Mouse (Mus musculus): ENCODE data around the gene Etv3. TPM values are rescaled to one million over a fixed set of nuclear protein-coding genes. Genes with fewer than 3 reads are reported as not detected.

Etv3 gene
- polyA plus RNA-seq, 1 experiment from 2014 or later, result 8.5 TPM

DNA sequence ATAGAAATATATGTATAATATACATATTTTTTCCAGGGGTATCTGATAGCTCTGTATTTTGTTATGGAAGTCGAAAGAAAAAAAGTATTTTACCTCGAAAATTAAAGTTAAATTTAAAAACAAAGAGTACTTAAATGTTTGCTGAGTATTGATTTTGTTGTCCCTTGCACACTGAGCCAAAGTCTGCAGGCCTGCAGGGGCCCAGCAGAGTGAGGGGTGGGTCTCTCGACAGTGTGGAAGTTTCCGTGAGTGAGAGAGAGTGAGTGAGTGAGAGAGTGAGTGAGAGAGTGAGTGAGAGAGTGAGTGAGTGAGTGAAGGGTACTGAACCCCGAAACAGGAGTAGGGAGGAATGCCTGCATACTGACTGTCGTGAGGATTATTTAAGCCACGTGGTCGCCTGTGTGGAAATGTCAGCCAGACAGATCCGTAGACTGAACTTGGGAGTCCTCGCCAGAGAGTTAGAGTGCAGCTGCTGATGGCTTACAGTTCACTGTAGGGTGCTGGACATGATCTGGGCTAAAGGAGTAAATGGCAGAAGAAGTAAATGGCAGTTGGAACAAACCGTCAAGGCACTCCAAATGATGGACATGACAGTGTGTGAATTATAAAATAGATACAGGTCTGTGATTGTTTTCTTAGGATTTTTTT is 14.9 kb downstream of the Etv3 start:
- Histone ChIP-seq H3K4me1 (ENCODE audit: control insufficient read depth, insufficient read depth, low read length) (no peaks in the 10 kb centered on the region), H3K36me3 (replicated peaks; ENCODE audit: control insufficient read depth, insufficient read depth, low read depth, low read length) (peaks cover 13% of the 10 kb centered on the region), H3K4me2 (ENCODE audit: low read depth, low read length) (no peak overlapping the region), H3K27ac (replicated peaks; ENCODE audit: low read depth, low read length) (no peak overlapping the region), H3K27me3 (ENCODE audit: control insufficient read depth, insufficient read depth, low read length) (no peaks in the 10 kb centered on the region), H3K4me3 (ENCODE audit: low read depth, low read length) (no peak overlapping the region), H3K9me3 (replicated peaks; ENCODE audit: control insufficient read depth, low read length) (no peaks in the 10 kb centered on the region), H3K9ac (replicated peaks; ENCODE audit: low read length) (no peak overlapping the region)
- no peak for DNase-seq (ENCODE audit: low spot score)
- no peak for ATAC-seq (replicated peaks; ENCODE audit: insufficient number of reproducible peaks, low FRiP score, low TSS enrichment, low read depth)
- WGBS, result 66% methylated on average over 11 of the region's 11 CpGs

DNA sequence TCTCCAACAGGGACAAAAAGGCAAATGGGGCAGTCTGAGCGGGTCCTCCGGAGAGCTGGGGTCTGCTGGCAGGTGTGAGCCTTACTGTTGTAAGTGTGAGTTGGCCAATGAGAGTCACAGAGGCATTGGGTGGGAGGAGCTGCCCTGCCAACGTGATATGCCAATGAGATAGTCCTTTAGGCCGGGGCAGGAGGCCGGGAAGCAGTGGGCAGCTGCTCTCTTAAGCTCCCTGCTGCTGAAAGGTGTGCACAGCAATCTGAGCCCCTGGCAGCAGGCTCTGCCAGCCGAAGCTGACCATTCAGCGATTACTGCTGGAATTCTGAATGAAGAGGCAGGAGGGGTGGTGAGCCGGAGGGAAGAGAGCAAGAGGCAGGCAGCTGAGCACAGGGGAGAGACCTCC is 15.5 kb downstream of the Etv3 start:
- Histone ChIP-seq H3K9ac (replicated peaks; ENCODE audit: low read length) (no peak overlapping the region), H3K4me1 (ENCODE audit: control insufficient read depth, insufficient read depth, low read length) (no peaks in the 10 kb centered on the region), H3K4me2 (ENCODE audit: low read depth, low read length) (no peak overlapping the region), H3K4me3 (ENCODE audit: low read depth, low read length) (no peak overlapping the region), H3K9me3 (replicated peaks; ENCODE audit: control insufficient read depth, low read length) (no peaks in the 10 kb centered on the region), H3K36me3 (replicated peaks; ENCODE audit: control insufficient read depth, insufficient read depth, low read depth, low read length) (peaks cover 12% of the 10 kb centered on the region), H3K27me3 (ENCODE audit: control insufficient read depth, insufficient read depth, low read length) (no peaks in the 10 kb centered on the region), H3K27ac (replicated peaks; ENCODE audit: low read depth, low read length) (no peak overlapping the region)
- WGBS, result 30% methylated on average over 8 of the region's 8 CpGs
- ATAC-seq (replicated peaks; ENCODE audit: insufficient number of reproducible peaks, low FRiP score, low TSS enrichment, low read depth), result no peak
- DNase-seq (ENCODE audit: low spot score), result no peak

DNA sequence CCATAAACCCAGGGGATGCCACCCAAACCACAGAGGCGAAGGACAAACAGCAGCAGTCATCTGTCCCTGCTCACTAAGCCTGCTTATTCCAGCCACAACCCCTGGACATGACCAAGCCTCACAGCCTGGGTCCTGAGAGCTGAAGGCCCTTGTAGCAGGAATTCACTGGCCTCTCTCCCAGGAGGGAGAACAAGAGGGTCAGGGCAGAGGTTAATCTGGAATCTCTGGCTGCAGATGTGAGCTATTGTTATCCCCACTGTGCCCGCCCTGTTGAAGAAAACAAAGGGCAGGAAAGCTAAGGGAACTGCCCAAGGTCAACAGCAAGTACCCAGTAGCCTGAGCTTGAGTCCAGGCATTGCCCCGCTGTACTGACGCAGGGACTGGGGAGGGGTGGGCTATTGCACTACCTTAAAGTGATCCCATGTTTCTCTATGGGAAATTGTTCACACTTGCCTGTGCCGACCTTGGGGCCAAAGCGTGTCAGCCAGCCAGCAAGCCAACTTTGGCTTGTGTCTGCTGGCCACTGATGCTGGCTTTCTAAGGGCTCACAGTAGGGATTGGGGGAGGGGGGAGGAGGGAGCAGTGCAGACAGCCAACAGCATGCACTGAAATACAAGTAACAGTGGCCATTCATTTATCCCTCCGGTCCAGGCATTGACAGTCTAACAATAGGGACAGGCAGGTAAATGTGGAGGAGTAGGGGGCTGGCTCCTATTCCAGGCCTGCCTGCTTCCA is 17.4 kb downstream of the Etv3 start:
- Histone ChIP-seq H3K9me3 (replicated peaks; ENCODE audit: control insufficient read depth, low read length) (no peaks in the 10 kb centered on the region), H3K4me2 (ENCODE audit: low read depth, low read length) (no peak overlapping the region), H3K36me3 (replicated peaks; ENCODE audit: control insufficient read depth, insufficient read depth, low read depth, low read length) (0 out of 2 replicates have a peak, but pooled peaks cover 2% of the 10 kb centered on the region), H3K27ac (replicated peaks; ENCODE audit: low read depth, low read length) (0 out of 2 replicates have a peak overlapping the region, but pooled peaks have one; percentile 4), H3K9ac (replicated peaks; ENCODE audit: low read length) (no peak overlapping the region), H3K4me1 (ENCODE audit: control insufficient read depth, insufficient read depth, low read length) (no peaks in the 10 kb centered on the region), H3K27me3 (ENCODE audit: control insufficient read depth, insufficient read depth, low read length) (no peaks in the 10 kb centered on the region), H3K4me3 (ENCODE audit: low read depth, low read length) (no peak overlapping the region)
- ATAC-seq (replicated peaks; ENCODE audit: insufficient number of reproducible peaks, low FRiP score, low TSS enrichment, low read depth), result no peak
- DNase-seq (ENCODE audit: low spot score), result no peak
- 52% methylated on average over 7 of the region's 7 CpGs for WGBS

DNA sequence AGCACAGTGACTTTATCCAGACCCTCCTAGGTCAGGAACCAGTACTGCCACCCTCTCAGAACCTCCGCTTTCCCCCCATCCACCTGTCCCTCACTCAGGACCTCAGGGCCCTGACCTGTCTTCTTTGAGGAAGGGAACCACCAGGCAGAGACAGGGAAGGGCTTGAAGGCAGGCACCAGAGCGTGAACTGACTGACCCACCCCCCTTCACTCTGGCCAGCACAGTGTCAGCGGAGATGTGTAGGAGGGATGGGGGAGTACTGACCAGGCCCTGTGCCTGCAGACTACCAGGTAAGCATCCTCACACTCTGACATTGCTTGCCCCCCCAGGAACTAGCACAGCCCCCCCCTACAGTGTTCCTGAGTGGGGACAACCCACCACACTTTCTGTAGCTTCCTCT is 20.3 kb downstream of the Etv3 start:
- H3K27ac ChIP-seq (replicated peaks; ENCODE audit: low read depth, low read length), result no peak overlapping the region
- H3K9ac ChIP-seq (replicated peaks; ENCODE audit: low read length), result no peak overlapping the region
- ATAC-seq (replicated peaks; ENCODE audit: insufficient number of reproducible peaks, low FRiP score, low TSS enrichment, low read depth), result no peak
- WGBS, result 78% methylated on average over 3 of the region's 3 CpGs
- H3K9me3 ChIP-seq (replicated peaks; ENCODE audit: control insufficient read depth, low read length), result no peaks in the 10 kb centered on the region
- H3K4me1 ChIP-seq (ENCODE audit: control insufficient read depth, insufficient read depth, low read length), result no peaks in the 10 kb centered on the region
- DNase-seq (ENCODE audit: low spot score), result no peak
- H3K4me3 ChIP-seq (ENCODE audit: low read depth, low read length), result no peak overlapping the region
- no peak overlapping the region; the same call in 1 of the 2 replicates for H3K4me2 ChIP-seq (ENCODE audit: low read depth, low read length)
- no peaks in the 10 kb centered on the region for H3K27me3 ChIP-seq (ENCODE audit: control insufficient read depth, insufficient read depth, low read length)
- no peaks in the 10 kb centered on the region for H3K36me3 ChIP-seq (replicated peaks; ENCODE audit: control insufficient read depth, insufficient read depth, low read depth, low read length)

DNA sequence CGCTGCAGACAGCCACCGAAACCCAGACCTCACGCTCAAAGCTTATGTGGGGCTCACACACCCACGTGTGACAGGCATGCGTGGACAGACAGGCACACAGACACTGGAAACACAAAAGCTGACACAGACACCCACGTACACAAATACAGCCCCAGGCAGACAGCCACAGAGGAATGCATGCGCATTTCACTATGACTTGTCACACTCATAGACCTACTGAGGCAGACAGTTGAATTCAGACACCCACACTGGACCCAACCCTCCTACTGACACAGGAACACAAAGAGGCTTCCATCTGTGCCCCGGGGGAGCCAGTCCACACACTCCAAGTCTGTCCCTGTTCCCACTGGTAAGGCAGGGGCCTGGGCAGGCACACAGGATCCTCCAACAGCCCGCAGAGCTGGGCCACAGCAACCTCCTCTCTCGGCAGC is 21.1 kb downstream of the Etv3 start:
- no peak overlapping the region for H3K4me3 ChIP-seq (ENCODE audit: low read depth, low read length)
- no peaks in the 10 kb centered on the region for H3K9me3 ChIP-seq (replicated peaks; ENCODE audit: control insufficient read depth, low read length)
- H3K4me2 ChIP-seq (ENCODE audit: low read depth, low read length), result no peak overlapping the region
- no peak overlapping the region for H3K27ac ChIP-seq (replicated peaks; ENCODE audit: low read depth, low read length)
- H3K36me3 ChIP-seq (replicated peaks; ENCODE audit: control insufficient read depth, insufficient read depth, low read depth, low read length), result no peaks in the 10 kb centered on the region
- no peaks in the 10 kb centered on the region for H3K4me1 ChIP-seq (ENCODE audit: control insufficient read depth, insufficient read depth, low read length)
- H3K27me3 ChIP-seq (ENCODE audit: control insufficient read depth, insufficient read depth, low read length), result no peaks in the 10 kb centered on the region
- no peak overlapping the region for H3K9ac ChIP-seq (replicated peaks; ENCODE audit: low read length)
- DNase-seq (ENCODE audit: low spot score), result no peak
- ATAC-seq (replicated peaks; ENCODE audit: insufficient number of reproducible peaks, low FRiP score, low TSS enrichment, low read depth), result no peak
- WGBS, result 75% methylated on average over 10 of the region's 10 CpGs

DNA sequence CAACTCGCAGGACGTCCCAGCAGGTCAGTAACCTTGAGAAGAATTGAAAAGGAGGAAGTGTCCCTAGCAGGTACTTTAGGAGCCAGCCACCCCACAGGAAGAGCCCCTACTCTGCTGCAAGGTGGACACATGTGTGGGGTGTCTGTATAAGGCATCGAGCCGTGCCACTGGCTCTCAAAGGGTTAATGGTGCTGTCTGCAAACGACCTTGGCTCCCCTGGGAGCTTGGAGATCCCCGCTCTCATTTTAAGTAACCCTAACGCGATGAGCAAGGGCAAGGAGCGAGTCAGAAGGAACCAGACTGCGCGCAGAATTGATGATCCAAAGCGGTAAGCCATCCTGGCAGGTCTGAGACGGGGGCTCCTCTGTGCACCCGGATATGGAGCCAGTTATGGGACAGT is 24.7 kb downstream of the Etv3 start:
- no peak overlapping the region for H3K9ac ChIP-seq (replicated peaks; ENCODE audit: low read length)
- no peaks in the 10 kb centered on the region for H3K27me3 ChIP-seq (ENCODE audit: control insufficient read depth, insufficient read depth, low read length)
- no peak overlapping the region for H3K4me3 ChIP-seq (ENCODE audit: low read depth, low read length)
- DNase-seq (ENCODE audit: low spot score) (no peak), ATAC-seq (replicated peaks; ENCODE audit: insufficient number of reproducible peaks, low FRiP score, low TSS enrichment, low read depth) (no peak)
- no peaks in the 10 kb centered on the region for H3K4me1 ChIP-seq (ENCODE audit: control insufficient read depth, insufficient read depth, low read length)
- peak overlapping the region; percentile 5; the same call in 1 of the 2 replicates for H3K4me2 ChIP-seq (ENCODE audit: low read depth, low read length)
- 20% methylated on average over 14 of the region's 14 CpGs for WGBS
- H3K36me3 ChIP-seq (replicated peaks; ENCODE audit: control insufficient read depth, insufficient read depth, low read depth, low read length), result no peaks in the 10 kb centered on the region
- H3K9me3 ChIP-seq (replicated peaks; ENCODE audit: control insufficient read depth, low read length), result no peaks in the 10 kb centered on the region
- no peak overlapping the region for H3K27ac ChIP-seq (replicated peaks; ENCODE audit: low read depth, low read length)

DNA sequence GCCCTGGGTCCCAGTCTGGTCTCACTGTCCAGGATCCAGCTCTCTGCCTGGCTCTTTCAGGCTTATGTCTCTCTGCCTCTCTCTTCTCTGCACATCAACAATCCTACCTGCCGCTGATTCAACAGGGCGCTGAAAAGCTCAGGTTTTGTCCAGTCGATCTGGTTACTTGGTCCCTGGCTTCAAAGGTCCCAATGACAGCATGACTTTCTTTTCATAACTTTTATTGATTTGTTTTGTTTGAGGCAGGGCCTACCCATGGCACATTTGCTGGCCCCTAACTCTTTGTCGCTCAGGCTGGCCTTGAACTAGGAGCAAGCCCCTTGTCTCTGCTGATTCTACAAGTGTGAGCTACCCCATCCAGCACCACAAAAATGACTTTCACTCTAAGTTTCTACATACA is 27.1 kb downstream of the Etv3 start:
- H3K27me3 ChIP-seq (ENCODE audit: control insufficient read depth, insufficient read depth, low read length), result no peaks in the 10 kb centered on the region
- ATAC-seq (replicated peaks; ENCODE audit: insufficient number of reproducible peaks, low FRiP score, low TSS enrichment, low read depth) (no peak), DNase-seq (ENCODE audit: low spot score) (no peak)
- no peaks in the 10 kb centered on the region for H3K4me1 ChIP-seq (ENCODE audit: control insufficient read depth, insufficient read depth, low read length)
- no peaks in the 10 kb centered on the region for H3K9me3 ChIP-seq (replicated peaks; ENCODE audit: control insufficient read depth, low read length)
- no peak overlapping the region for H3K27ac ChIP-seq (replicated peaks; ENCODE audit: low read depth, low read length)
- no peak overlapping the region for H3K9ac ChIP-seq (replicated peaks; ENCODE audit: low read length)
- no peak overlapping the region for H3K4me3 ChIP-seq (ENCODE audit: low read depth, low read length)
- WGBS, result 91% methylated on average over 4 of the region's 4 CpGs
- no peaks in the 10 kb centered on the region for H3K36me3 ChIP-seq (replicated peaks; ENCODE audit: control insufficient read depth, insufficient read depth, low read depth, low read length)
- no peak overlapping the region for H3K4me2 ChIP-seq (ENCODE audit: low read depth, low read length)

DNA sequence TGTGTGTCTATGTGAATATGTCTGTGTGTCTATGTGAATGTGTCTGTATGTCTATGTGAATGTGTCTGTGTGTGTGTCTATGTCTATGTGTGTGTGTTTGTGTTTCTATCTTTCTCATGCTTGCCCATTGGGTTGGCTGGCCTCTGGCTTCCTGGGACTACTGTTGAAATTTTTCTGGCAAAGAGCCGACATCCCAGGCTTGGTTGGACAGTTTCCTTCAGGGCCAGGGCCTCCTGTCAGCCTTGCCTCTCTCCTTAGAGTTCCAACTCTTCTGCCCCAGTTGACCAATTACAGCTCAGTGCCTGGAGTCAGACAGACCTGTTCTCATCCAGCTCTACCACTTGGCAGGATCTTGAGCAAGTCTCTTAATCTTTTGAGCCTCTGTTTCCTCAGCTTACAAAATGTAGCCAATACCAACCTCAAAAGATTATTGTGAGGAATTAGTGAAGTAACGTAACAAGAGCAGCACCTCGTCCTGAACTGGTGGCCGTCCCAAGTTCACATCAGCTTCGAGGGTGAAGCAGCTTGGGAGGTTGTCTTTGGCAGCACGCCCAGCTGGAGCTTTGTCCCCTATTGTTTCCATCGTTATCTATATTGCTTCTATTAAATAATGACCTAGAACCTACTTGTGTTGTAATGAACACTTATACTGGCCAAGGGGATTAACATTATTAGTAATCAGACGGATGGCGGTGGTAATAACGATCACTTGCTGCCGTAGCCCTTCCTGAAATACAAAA is 28.2 kb downstream of the Etv3 start:
- Histone ChIP-seq H3K27me3 (ENCODE audit: control insufficient read depth, insufficient read depth, low read length) (no peaks in the 10 kb centered on the region), H3K36me3 (replicated peaks; ENCODE audit: control insufficient read depth, insufficient read depth, low read depth, low read length) (no peaks in the 10 kb centered on the region), H3K9ac (replicated peaks; ENCODE audit: low read length) (no peak overlapping the region), H3K27ac (replicated peaks; ENCODE audit: low read depth, low read length) (no peak overlapping the region), H3K4me3 (ENCODE audit: low read depth, low read length) (no peak overlapping the region), H3K9me3 (replicated peaks; ENCODE audit: control insufficient read depth, low read length) (no peaks in the 10 kb centered on the region), H3K4me2 (ENCODE audit: low read depth, low read length) (no peak overlapping the region), H3K4me1 (ENCODE audit: control insufficient read depth, insufficient read depth, low read length) (no peaks in the 10 kb centered on the region)
- DNase-seq (ENCODE audit: low spot score) (no peak), ATAC-seq (replicated peaks; ENCODE audit: insufficient number of reproducible peaks, low FRiP score, low TSS enrichment, low read depth) (no peak)
- WGBS, result 79% methylated on average over 11 of the region's 11 CpGs

Measured in embryonic facial prominence, embryonic 11.5 days (tissue).